Mouse (Mus musculus) forebrain, embryonic 13.5 days (tissue): ENCODE data around the gene Cep112. TPM values are rescaled to one million over a fixed set of nuclear protein-coding genes. Genes with fewer than 3 reads are reported as not detected.
A peak's percentile ranks its signal among the peaks of the same experiment; 100 is the strongest.

Experiments used
- ATAC-seq: fragments of 200-750 bp; cut with Nextera tagmentation; 2 replicates; pipeline ENCODE4 v1.8.0; 2017
- H3K27ac ChIP-seq: fragments of 300-500 bp; sonication (generic); 2 replicates; pipeline ENCODE4 v1.5.1; 2015; ENCODE audit warnings: inconsistent platforms, mild to moderate bottlenecking, moderate library complexity
- H3K27me3 ChIP-seq: fragments of 300-500 bp; sonication (generic); 2 replicates; pipeline ENCODE4 v1.6.1; 2015; ENCODE audit warnings: mild to moderate bottlenecking, inconsistent platforms
- H3K36me3 ChIP-seq: fragments of 300-500 bp; sonication (generic); 2 replicates; pipeline ENCODE4 v1.6.1; 2015; ENCODE audit warnings: mild to moderate bottlenecking, inconsistent platforms; ENCODE audit not compliant: poor library complexity, severe bottlenecking
- H3K4me1 ChIP-seq: fragments of 300-500 bp; sonication (generic); 2 replicates; pipeline ENCODE4 v1.6.1; 2015; ENCODE audit warnings: inconsistent platforms
- H3K4me2 ChIP-seq: fragments of 300-500 bp; sonication (generic); 2 replicates; pipeline ENCODE4 v1.6.1; 2015; ENCODE audit warnings: inconsistent platforms, mild to moderate bottlenecking, moderate library complexity
- H3K4me3 ChIP-seq: fragments of 300-500 bp; sonication (generic); 2 replicates; pipeline ENCODE4 v1.5.1; 2015; ENCODE audit warnings: mild to moderate bottlenecking, inconsistent platforms
- H3K9ac ChIP-seq: fragments of 300-500 bp; sonication (generic); 2 replicates; pipeline ENCODE4 v1.6.1; 2015; ENCODE audit warnings: mild to moderate bottlenecking, inconsistent platforms
- H3K9me3 ChIP-seq: fragments of 300-500 bp; sonication (generic); replicated peaks from 2 replicates; pipeline ENCODE4 v1.6.1; 2016; ENCODE audit warnings: inconsistent platforms
- WGBS: fragments of 180-500 bp; shearing (Covaris S2); methylation state at CpG from one replicate; pipeline ENCODE4 v1.1.7; 2015; 5-methylcytosine and 5-hydroxymethylcytosine counted together
- polyA plus RNA-seq: library from polyadenylated mRNA; unstranded; fragments of >200 nt; fragmentation: Nextera tagmentation; extraction: Ambion mirVana; gene quantifications from 2 replicates; pipeline ENCODE4 v1.2.1, GENCODE M21; 2015

Gene Cep112
- polyA plus RNA-seq, 1 experiment from 2014 or later = 19.7 TPM

DNA sequence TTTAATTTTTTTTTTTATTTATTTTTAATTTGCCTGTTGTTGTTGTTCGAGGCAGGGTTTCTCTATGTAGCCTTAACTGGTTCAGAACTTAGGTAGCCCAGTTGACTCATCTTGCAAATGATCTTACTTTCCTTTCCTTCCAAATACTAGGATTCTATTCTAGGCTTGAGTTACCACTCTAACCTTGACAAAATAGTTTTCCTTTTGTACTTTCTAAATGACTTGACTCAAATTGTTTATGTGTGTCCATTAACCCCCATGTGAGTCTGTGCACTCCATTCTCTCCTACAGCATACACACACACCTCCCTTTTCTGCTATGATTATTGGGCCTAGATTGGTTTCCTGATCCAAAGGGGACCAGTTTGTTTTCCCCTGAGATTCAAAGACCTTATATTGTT, 128.9 kb downstream of the Cep112 start:
- no peaks in the 10 kb centered on the region for H3K9me3 ChIP-seq
- H3K9ac ChIP-seq = no peak overlapping the region
- H3K27me3 ChIP-seq = no peaks in the 10 kb centered on the region
- no peak overlapping the region for H3K4me2 ChIP-seq
- H3K4me3 ChIP-seq = no peak overlapping the region
- 85% methylated on average over 1 of the region's 1 CpGs for WGBS
- no peaks in the 10 kb centered on the region for H3K36me3 ChIP-seq
- H3K4me1 ChIP-seq = peaks cover 12% of the 10 kb centered on the region
- no peak for ATAC-seq
- H3K27ac ChIP-seq = no peak overlapping the region

DNA sequence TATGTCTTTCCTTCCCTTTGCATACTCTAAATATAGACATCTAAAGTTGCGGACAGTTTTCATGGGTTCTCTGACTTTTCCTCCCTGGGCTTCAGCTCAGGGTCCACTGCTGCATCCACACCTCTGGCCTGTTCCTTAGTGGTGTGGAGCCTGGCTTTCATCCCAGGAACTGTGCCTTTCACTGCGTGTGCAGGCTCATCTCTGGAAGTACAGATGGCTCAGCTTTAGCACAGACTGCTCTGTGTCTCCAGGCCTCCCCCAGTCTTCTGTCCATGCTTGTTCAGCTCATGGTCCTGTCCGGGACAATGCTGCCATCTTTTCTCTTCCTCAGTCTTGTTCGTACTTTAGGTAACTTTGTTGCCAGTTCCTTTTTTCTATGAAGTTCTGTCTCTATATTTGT, 133.6 kb downstream of the Cep112 start:
- H3K27me3 ChIP-seq = no peaks in the 10 kb centered on the region
- ATAC-seq = peak; percentile 59; the same call in 1 of the 2 replicates
- no peaks in the 10 kb centered on the region for H3K36me3 ChIP-seq
- no peaks in the 10 kb centered on the region for H3K9me3 ChIP-seq
- H3K4me1 ChIP-seq = peaks cover 28% of the 10 kb centered on the region
- H3K27ac ChIP-seq = peak overlapping the region; percentile 63
- H3K4me3 ChIP-seq = no peak overlapping the region
- WGBS = 62% methylated on average over 4 of the region's 4 CpGs
- no peak overlapping the region; the same call in 1 of the 2 replicates for H3K9ac ChIP-seq
- no peak overlapping the region for H3K4me2 ChIP-seq

DNA sequence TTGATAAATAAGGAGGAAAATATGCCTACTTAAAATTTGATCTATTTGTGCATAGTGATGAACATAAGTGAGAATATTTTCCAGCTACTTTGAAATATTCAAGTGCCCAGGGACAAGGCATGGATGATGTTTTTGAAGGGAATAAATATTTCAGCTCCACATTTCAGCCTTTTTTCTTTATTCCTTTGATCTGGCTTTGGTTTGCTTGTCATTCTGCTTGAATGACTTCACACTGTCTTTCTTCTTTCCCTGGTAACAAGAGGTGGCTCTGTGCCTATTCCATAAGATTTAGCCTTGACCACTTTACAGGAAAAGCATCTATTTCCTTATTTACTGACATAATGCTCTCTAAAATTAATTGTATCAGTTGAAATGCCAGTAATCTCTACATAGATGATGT, 134.5 kb downstream of the Cep112 start:
- H3K27ac ChIP-seq = no peak overlapping the region
- no peaks in the 10 kb centered on the region for H3K9me3 ChIP-seq
- ATAC-seq = no peak
- peaks cover 28% of the 10 kb centered on the region for H3K4me1 ChIP-seq
- H3K4me2 ChIP-seq = no peak overlapping the region
- no peak overlapping the region for H3K4me3 ChIP-seq
- H3K36me3 ChIP-seq = no peaks in the 10 kb centered on the region
- no peaks in the 10 kb centered on the region for H3K27me3 ChIP-seq
- no peak overlapping the region for H3K9ac ChIP-seq

DNA sequence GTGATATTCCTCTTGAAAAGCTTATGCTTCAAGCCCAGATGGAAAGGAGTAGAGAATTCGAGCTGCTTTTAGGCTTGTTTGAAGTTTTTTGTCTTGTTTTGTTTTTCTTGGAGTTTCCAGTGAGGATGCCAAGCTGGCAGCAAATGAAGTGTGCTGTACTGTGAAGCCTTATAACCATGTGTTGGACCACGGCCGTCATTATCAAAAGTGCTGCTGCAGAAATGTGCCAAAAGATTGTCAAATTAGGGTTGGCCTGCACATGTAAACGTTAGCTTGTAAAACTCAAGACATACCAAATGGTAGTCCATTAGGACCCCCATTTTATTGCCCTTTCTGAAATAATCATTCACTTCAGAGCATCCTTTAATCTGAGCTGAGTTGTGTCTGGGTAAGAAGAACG, 137.1 kb downstream of the Cep112 start:
- Histone ChIP-seq H3K9me3 (no peaks in the 10 kb centered on the region), H3K27ac (peak overlapping the region; percentile 42; the same call in 1 of the 2 replicates), H3K9ac (no peak overlapping the region), H3K4me3 (no peak overlapping the region), H3K4me2 (no peak overlapping the region), H3K27me3 (no peaks in the 10 kb centered on the region), H3K36me3 (no peaks in the 10 kb centered on the region), H3K4me1 (peaks cover 28% of the 10 kb centered on the region)
- 43% methylated on average over 5 of the region's 5 CpGs for WGBS
- 0 out of 2 replicates have a peak, but pooled peaks have one; percentile 36 for ATAC-seq

GRCm38 (mm10) chr11:108586551-108587184, 161.7 kb downstream of the Cep112 start:
- Histone ChIP-seq H3K27ac (no peak overlapping the region), H3K27me3 (no peaks in the 10 kb centered on the region), H3K4me3 (no peak overlapping the region), H3K9me3 (no peaks in the 10 kb centered on the region), H3K4me2 (no peak overlapping the region), H3K4me1 (no peaks in the 10 kb centered on the region), H3K36me3 (no peaks in the 10 kb centered on the region), H3K9ac (no peak overlapping the region)
- 58% methylated on average over 7 of the region's 7 CpGs for WGBS
- no peak for ATAC-seq

DNA sequence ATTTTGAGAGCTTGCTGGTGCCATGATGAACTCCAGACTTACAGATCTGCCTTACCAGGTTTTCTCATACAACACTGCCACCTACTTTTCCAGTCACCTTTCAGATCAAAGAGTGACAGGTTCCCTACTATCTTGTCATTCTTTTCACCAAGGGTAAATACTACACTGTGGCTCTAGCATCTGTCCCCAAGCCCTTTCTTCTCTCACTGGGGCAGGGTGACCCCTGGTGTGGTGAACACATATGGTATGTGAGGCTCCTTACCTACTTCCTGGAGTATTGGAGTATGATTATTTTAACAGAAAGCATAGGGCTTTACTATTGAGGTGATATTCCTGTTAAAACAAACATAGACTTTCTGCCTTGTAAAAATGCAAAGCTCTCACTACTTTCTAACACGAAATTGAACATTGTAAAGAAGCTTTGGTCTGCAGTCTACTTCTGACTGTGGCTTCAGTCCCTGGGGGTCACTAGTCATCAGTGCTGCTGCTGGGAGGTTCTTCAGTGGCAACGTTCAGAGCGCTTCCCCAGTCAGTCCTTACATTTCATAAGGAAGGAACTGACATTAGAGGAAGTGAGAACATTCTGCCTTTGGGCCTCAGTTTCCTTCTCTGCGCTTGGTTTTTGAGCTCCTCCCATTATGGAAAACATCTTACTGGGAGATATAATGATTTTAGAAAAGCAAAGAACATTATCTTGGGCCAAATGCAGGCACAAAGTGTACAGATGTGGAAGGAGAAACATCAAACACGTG, 168.4 kb downstream of the Cep112 start:
- H3K27ac ChIP-seq = no peak overlapping the region
- no peaks in the 10 kb centered on the region for H3K9me3 ChIP-seq
- H3K9ac ChIP-seq = no peak overlapping the region
- no peak for ATAC-seq
- H3K4me2 ChIP-seq = no peak overlapping the region
- H3K27me3 ChIP-seq = no peaks in the 10 kb centered on the region
- no peak overlapping the region for H3K4me3 ChIP-seq
- WGBS = 79% methylated on average over 5 of the region's 5 CpGs
- no peaks in the 10 kb centered on the region for H3K4me1 ChIP-seq
- H3K36me3 ChIP-seq = no peaks in the 10 kb centered on the region

- no peak for ATAC-seq
Measured at GRCm38 (mm10) chr11:108593959-108594579, 169.1 kb downstream of the Cep112 start.

DNA sequence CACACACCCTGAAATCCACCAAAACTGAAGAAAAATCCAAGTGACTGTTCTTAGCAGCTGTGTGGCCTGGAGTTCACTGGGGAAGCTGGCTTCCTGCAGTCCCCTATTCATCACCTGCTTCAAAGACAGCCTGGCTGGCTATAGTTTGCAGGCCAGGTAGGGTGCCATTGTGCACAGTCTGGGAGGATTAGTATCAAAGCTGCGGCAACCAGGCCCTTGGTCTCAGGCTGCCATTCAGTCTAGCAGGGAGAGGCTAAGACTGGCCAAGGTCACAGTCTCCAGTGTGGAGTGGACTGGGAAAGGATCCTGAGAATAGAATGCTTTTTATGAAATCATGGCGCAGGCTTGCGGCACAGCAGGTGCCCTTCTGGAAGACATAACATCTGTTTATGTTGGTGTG, 180.3 kb downstream of the Cep112 start:
- H3K27ac ChIP-seq = peak overlapping the region; percentile 73
- peak; percentile 80 for ATAC-seq
- 0 out of 2 replicates have a peak overlapping the region, but pooled peaks have one; percentile 5 for H3K9ac ChIP-seq
- no peak overlapping the region for H3K4me3 ChIP-seq
- H3K36me3 ChIP-seq = no peaks in the 10 kb centered on the region
- no peaks in the 10 kb centered on the region for H3K27me3 ChIP-seq
- no peaks in the 10 kb centered on the region for H3K9me3 ChIP-seq
- 12% methylated on average over 3 of the region's 3 CpGs for WGBS
- peaks cover 7% of the 10 kb centered on the region; the same call in 1 of the 2 replicates for H3K4me1 ChIP-seq
- H3K4me2 ChIP-seq = peak overlapping the region; percentile 34

More at GRCm38 (mm10) chr11:108593959-108594579, 169.1 kb downstream of the Cep112 start:
- WGBS = 71% methylated on average over 2 of the region's 2 CpGs
- Histone ChIP-seq H3K27ac (no peak overlapping the region), H3K4me3 (no peak overlapping the region), H3K36me3 (no peaks in the 10 kb centered on the region), H3K4me2 (no peak overlapping the region), H3K9ac (no peak overlapping the region), H3K9me3 (no peaks in the 10 kb centered on the region), H3K4me1 (no peaks in the 10 kb centered on the region), H3K27me3 (no peaks in the 10 kb centered on the region)

DNA sequence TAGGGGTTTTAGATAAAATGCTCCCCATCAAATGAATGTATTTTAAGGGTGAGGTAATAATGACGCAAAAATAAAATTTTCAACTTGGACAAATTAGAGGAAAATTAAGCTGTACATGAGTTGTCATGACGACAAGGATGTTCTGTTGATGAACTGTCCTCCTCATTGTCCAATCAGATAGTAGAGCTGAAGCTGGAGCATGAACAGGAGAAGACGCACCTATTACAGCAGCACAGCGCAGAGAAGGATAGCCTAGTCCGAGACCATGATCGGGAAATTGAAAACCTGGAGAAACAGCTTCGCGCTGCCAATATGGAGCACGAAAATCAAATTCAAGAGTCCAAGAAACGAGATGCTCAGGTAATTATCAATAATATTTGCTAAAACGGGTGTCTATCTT, 181.0 kb downstream of the Cep112 start:
- H3K36me3 ChIP-seq = no peaks in the 10 kb centered on the region
- H3K9me3 ChIP-seq = no peaks in the 10 kb centered on the region
- H3K9ac ChIP-seq = no peak overlapping the region
- peak overlapping the region; percentile 34; the same call in 1 of the 2 replicates for H3K4me2 ChIP-seq
- no peaks in the 10 kb centered on the region for H3K27me3 ChIP-seq
- H3K4me1 ChIP-seq = peaks cover 7% of the 10 kb centered on the region; the same call in 1 of the 2 replicates
- peak; percentile 75 for ATAC-seq
- peak overlapping the region; percentile 73; the same call in 1 of the 2 replicates for H3K27ac ChIP-seq
- 66% methylated on average over 11 of the region's 11 CpGs for WGBS
- peak overlapping the region; percentile 23 for H3K4me3 ChIP-seq

- 0 out of 2 replicates have a peak overlapping the region, but pooled peaks have one; percentile 12 for H3K4me2 ChIP-seq
- no peak overlapping the region for H3K9ac ChIP-seq
- peak overlapping the region; percentile 23 for H3K4me3 ChIP-seq
- no peaks in the 10 kb centered on the region for H3K9me3 ChIP-seq
- H3K4me1 ChIP-seq = peaks cover 7% of the 10 kb centered on the region; the same call in 1 of the 2 replicates
- H3K27ac ChIP-seq = 0 out of 2 replicates have a peak overlapping the region, but pooled peaks have one; percentile 6
- H3K36me3 ChIP-seq = no peaks in the 10 kb centered on the region
- ATAC-seq = no peak
- H3K27me3 ChIP-seq = no peaks in the 10 kb centered on the region
Measured at GRCm38 (mm10) chr11:108606836-108607235, 181.8 kb downstream of the Cep112 start.

DNA sequence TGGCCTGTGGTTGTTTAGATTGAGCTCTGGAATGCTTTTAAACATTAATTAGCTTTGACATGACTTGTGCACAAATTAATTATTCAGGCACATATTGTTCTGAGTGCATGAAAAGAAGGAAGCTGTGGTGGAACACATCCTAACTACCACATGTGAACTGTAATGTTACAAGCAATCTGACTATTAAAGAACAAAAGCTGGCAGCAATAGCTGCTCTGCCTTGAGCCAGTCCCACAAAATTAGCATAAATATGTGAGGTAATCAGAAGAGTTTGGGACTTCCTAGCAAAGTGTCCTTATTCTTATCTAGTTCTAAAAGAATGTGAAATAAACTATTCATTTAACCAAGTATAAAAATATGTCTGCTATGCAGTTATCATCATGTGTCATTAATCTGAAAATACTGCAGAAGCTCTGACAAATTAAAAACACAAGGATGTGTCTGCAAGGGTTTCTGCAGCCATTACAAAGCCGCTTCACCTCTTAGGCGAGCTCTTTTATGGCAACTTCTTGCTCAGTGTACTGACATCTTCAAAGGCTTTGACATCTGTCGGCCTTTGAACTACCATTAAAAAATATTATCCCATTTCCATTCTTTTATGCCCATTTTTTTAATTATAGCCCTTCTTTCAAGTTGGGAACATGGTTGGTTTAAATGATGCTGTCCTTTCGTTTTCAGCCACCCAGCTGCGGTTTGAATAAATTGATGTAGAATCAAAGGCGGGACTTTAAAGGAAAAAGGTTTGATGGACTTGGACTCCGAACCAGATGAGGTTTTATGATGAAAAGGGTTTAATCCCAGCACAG, 195.8 kb downstream of the Cep112 start:
- no peaks in the 10 kb centered on the region for H3K27me3 ChIP-seq
- peaks cover 18% of the 10 kb centered on the region for H3K4me1 ChIP-seq
- no peak overlapping the region for H3K9ac ChIP-seq
- no peaks in the 10 kb centered on the region for H3K9me3 ChIP-seq
- H3K27ac ChIP-seq = peak overlapping the region; percentile 55
- ATAC-seq = peak; percentile 59; the same call in 1 of the 2 replicates
- 49% methylated on average over 7 of the region's 7 CpGs for WGBS
- H3K4me2 ChIP-seq = peak overlapping the region; percentile 6; the same call in 1 of the 2 replicates
- H3K36me3 ChIP-seq = no peaks in the 10 kb centered on the region
- H3K4me3 ChIP-seq = no peak overlapping the region
